Mouse (Mus musculus) cerebellum, adult 11 months (tissue): ENCODE measurements around the gene Acox1.

Experiments
- DNase-seq: peaks from one replicate; pipeline ENCODE4 v3.0.0; 2022

Gene Acox1

DNA sequence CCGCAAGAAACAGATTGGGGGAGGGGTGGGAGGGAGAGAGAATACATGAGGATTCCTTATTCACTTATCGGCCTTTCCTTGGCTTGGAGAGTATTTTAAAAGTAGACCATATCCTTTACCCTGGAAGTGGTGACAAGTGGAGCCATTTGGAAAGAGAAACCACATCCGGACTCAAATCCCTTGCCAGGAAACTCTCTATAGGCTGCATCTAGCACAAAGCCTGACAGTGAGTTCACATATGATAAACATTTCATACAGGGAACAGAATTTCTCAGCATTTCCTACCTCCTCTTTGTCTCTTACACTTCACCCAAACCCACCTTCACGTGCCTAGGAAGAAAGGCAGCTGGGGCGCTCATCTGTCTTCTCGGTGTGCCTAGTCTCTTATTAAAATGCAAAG, 31.6 kb downstream of the Acox1 start:
- no peak for DNase-seq

DNA sequence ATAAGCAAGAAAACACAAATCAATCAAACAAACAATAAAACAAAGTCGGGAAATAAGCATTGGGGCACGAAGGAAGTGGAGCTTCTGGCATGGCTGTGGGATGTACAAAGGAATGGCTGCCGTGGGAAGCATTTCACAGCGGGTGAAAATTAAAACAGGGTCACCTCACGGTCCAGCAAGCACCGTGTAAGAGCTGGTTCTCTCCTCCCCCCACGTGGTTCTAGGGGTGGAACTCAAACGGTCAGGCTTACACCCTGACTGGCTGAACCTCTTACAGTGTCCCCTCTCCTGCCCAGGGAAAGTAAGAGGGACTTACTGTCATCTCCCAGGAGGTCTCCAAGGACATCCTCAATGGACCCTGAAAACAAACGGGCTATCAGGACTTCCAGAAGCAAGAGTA, 35.8 kb downstream of the Acox1 start:
- no peak for DNase-seq

- no peak for DNase-seq
Measured at GRCm38 (mm10) chr11:116162146-116162545, 36.7 kb downstream of the Acox1 start.

- DNase-seq, result no peak
Measured at GRCm38 (mm10) chr11:116161312-116161711, 37.5 kb downstream of the Acox1 start.

DNA sequence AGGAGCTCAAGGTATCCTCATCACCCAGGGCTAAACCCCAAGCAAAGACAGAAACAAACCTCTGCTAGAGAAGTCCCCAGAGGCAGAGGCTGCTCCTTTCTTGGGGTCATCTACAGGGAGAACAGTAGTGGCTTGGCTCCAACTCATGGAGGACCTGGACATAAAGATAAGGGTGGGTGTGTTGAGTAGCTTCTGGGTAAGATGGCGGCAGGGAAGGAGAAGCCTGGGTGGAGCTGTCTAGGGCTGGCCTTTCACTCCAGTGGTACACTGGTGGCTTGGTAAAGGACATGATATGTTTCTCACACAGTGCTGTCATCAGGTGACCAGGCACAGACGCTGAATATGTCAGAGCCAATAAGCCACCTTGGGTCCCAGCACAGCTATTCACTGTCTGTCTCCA, 47.9 kb downstream of the Acox1 start:
- no peak for DNase-seq

DNA sequence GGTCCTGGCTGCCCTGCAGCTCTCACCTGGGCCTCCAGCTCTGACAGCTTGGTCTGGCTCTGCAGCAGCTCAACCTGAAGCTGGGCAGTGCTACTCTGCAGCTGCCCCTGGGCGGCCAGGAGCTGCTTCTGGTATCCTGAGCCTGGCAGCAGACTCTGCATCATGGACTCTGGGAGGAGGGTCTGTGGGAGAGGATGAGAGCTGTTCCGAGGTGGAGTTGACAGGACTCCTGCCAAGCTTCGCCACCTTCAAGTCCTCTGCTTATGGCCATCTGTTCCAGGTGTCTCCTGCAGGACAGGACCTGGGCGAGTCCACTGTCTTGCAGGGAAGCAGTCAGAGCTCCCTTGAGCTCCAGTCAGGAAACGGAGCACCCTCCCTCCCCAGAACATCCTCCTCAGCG, 49.5 kb downstream of the Acox1 start:
- peak; percentile 54 for DNase-seq

- peak; percentile 72 for DNase-seq
Measured at GRCm38 (mm10) chr11:116148761-116149221, 50.1 kb downstream of the Acox1 start.

DNA sequence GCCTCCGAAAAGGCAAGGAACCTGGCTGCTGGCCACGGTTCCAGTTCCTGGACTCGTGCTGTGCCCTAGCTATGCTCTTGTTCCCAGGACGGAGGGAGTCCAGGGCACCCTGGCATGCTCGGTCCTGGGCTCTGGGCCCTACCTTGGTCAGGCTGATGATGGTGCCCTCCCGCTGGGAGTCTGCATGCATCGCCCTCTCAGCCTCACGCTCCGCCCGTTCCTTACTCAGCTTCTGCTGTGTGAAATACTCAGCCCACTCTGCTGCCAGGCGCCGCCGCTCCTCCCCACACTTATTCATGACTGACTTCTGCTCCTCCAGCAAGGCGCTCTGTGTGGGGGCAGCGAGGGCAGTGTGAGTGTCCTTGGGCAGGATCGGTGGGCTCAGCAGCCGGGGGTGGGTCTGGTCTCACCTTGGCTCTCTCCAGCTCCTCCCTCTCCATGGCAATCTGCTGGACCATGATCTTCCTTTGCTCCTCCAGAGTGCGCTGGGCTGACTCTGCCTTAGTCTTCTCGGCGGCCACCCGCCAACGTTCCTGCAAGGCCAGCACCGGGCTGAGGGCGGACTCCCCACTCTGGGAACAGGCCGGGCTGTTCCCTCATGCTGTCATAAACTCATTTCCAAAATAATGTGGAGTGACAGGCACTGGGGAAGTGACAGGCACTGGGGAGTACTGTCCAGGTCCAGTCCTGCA, 52.4 kb downstream of the Acox1 start:
- DNase-seq, result peak; percentile 64

GRCm38 (mm10) chr11:116145481-116146293, 53.2 kb downstream of the Acox1 start:
- DNase-seq, result peak; percentile 61

DNA sequence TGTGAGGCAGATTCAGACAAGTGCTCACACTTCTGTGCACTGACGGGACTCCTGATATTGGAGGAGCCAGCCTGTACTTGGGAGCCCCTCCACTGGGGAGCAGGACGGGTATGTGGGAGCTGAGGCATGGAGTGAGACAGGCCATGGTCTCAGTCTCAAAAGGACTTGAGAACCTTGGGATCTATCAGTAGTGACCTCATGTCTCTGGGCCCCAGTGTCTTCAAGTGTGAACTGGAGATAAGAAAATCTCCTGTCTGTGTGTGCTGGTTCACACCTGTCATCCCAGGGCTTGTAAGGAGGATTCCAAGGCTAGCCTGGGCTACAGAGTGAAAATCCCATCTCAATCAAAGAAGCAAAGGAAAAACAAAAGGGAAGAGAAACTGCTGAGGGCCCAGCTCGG, 55.4 kb downstream of the Acox1 start:
- DNase-seq, result no peak

DNA sequence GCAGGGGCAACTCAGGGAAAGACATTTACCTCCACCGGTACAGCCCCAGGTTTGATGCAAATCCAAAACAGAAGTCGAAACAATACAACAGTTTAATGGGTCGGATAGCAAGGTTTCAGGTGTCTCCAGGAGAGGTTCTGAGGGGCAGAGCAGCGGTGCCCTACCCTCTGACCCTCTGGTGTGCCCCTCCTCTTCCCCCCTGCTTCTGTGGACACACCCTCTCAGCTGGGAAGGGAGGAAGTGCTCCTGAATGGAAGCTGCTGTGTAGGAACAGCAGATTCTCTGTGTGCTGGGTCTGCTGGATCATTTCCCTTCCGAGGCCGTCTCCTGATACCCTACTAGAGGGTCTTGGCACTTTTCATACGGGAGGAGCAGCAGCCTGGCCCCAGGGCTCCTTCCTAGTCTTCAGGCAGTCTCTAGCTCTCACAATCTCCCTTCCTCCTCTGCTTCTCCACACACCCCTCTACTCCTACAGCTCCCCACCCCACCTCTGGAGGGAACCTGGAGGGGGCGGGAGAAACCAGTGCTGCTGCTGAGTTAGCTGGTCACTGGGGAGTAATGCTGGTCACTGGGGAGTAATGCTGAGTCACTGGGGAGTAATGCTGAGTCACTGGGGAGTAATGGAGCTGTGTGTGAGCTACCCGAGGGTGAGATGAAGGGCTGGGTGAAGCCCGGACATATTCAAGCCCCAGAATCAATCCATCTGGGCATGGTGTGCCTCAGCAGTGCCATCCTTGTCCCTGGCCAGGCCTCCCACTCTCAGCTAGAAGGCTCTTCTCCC, 56.4 kb downstream of the Acox1 start:
- DNase-seq, result no peak

DNA sequence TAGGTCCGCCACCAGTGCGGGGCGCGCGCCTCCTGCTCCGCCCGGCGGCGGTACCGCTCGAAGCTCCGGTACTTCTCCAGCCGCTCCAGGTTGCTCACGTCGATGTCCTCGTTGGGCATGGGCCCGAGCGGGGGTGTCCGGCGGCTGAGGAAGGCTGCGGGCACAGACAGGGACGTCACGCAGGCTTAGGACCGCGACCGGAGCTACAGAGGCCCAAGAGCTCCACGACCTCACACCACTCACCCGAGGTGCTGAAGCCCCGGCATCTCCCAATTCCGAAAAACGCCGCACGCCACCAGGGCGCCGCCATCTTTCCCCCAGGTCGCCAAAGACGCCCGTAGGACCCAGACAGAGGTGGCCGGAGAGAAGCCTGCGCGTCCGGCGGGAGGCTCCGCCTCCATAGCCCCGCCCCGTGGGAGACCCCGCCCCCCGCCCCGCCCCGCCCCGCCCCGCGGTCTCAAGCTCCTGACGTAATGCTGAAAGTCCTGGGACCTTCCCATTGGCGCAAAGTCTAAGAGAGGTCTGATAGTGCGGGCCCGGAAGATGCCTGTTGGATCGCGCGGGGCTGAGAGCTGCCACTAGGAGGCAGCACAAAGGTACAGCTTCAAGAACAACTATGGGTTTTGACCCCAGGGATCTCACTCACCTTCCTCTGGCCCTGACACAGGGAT, 60.2 kb downstream of the Acox1 start, which contains the start of gene Mrpl38:
Gene Mrpl38 (minus strand): TSS at position 401 of the 671 bp plus-strand sequence.
- DNase-seq, result peak; percentile 83

GRCm38 (mm10) chr11:116138096-116138467, 60.8 kb downstream of the Acox1 start:
- DNase-seq, result no peak

GRCm38 (mm10) chr11:116134171-116134570, 64.7 kb downstream of the Acox1 start:
- DNase-seq, result no peak

GRCm38 (mm10) chr11:116133497-116133896, 65.3 kb downstream of the Acox1 start:
- DNase-seq, result no peak

DNA sequence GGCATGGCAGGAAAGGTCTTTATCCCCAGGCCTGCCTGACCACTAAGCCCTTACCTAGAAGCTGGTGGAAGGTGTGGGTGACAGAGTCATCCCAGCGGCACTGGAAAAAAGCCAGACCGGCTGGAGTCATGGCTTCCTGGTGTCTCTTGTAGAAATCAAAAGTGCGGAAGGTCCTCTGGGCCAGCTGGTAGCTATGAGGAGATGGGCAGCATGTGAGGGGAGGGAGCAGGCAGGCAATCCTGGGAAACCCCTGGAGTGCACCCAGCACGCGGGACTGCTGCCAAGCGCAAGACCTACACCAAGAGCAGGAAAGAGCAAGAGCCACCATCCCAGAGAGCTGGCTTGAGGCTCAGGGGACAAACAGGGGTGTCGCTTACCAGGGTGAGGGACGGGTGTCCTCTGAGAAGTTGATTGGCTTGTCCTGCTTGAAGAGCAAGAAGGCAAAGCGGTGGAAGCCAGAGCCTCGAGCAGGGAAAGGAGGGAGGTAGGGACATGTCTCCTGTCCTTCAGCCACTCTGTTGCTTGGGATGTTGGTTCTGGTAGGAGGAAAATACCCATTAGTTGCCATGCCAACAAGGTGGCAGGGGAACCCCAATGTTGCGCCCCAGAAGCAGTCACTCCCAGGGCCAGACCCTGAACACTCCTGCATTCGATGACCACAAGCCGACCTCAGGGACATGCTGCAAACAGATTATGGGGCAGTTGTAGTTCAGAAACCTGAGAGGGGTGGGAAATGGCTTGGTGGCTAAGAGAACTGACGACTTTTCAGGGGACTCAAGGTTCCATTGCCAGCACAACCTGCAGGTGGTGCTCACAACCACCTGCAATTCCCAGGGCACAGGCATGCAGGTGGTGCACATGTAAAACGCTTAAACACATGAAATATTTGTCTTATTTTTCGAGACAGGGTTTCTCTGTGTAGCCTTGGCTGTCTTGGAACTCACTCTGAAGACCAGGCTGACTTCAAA, 66.2 kb downstream of the Acox1 start:
- DNase-seq, result peak; percentile 41

- DNase-seq, result peak; percentile 25
Measured at GRCm38 (mm10) chr11:116131349-116132170, 67.3 kb downstream of the Acox1 start.

DNA sequence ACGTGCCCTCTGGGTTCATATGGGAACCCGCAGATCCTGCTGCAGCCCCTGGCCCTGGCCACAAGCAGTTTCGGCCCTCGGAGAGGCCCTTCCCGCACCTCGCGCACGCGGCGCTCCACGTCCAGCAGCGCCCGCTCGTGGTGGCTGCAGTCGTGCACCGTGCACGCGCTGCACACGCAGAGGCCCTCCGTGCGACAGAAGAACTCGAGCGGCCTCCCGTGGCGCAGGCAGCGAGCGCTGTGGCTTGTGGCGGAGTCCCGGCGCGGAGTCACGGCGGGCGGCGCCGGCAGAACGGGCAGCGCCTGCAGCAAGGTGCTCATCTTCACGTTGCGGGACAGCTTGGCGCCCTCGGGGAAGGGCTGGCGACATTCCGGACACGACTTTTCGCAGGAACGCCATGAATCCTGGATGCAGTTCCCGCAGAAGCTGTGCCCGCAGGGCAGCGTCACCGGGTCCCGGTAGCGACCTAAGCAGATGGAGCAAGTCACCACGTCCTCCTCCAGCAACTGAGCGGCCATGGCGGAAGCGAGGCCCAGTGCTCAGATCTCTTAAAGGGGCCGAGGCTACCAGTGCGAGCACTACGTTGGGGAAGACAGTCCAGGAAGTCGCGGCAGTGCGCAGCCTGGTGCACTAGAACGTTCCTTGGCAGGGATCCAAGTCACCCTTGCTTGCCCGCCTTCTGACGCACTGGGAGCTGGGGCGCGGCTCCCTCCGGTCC, 68.2 kb downstream of the Acox1 start, which contains the start of gene Trim65:
Gene Trim65 (minus strand): TSS at position 641 of the 718 bp plus-strand sequence.
- peak; percentile 80 for DNase-seq

DNA sequence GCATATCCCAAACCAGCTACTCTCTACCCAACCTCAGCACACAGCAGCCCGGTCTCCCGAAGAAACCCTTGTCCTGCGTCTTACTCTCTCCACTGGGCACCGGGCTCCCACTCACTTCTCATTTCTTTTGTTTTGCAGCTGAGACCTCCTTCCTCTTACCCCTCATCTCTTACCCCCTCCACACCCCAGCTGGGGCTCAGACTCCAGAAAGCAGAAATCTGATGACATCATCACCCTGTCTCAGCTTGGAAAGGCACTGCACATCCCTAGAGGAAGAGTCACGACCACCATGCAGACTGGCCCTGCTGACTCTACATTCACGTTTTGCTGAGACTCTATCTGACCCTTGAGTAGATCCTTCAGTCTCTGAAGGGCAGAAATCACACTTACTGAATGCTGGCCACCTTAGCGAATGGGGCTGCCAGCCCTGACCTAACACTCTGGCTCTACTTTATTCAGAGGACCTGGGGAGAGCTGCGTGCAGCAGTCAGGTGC, 68.8 kb downstream of the Acox1 start:
- no peak for DNase-seq
